Mouse (Mus musculus) limb, embryonic 14.5 days (tissue): ENCODE data around the gene Fstl3. TPM values are rescaled to one million over a fixed set of nuclear protein-coding genes. Genes with fewer than 3 reads are reported as not detected.

ENCODE experiments used
- ATAC-seq: fragments of 200-750 bp; cut with Nextera tagmentation; 2 replicates; pipeline ENCODE4 v1.8.0; 2017; ENCODE audit warnings: low read depth, moderate number of reproducible peaks, moderate TSS enrichment; ENCODE audit not compliant: low FRiP score
- DNase-seq: peaks from one replicate; pipeline ENCODE4 v3.0.0-alpha.2; 2015; ENCODE audit warnings: low spot score
- H3K27ac ChIP-seq: fragments of 300-500 bp; sonication (generic); replicated peaks from 2 replicates; pipeline ENCODE4 v1.5.1; 2014; ENCODE audit warnings: low read depth, mild to moderate bottlenecking, low read length, moderate library complexity, mixed read lengths
- H3K27me3 ChIP-seq: fragments of 300-500 bp; sonication (generic); 2 replicates; pipeline ENCODE4 v1.6.1; 2014; ENCODE audit warnings: low read length, mixed read lengths; ENCODE audit not compliant: control insufficient read depth, insufficient read depth
- H3K36me3 ChIP-seq: fragments of 300-500 bp; sonication (generic); 2 replicates; pipeline ENCODE4 v1.6.1; 2014; ENCODE audit warnings: mild to moderate bottlenecking, low read length, moderate library complexity, mixed read lengths; ENCODE audit not compliant: control insufficient read depth, insufficient read depth
- H3K4me1 ChIP-seq: fragments of 300-500 bp; sonication (generic); 2 replicates; pipeline ENCODE4 v1.6.1; 2014; ENCODE audit warnings: antibody characterized with exemption, low read length, mixed read lengths; ENCODE audit not compliant: control insufficient read depth, insufficient read depth
- H3K4me2 ChIP-seq: fragments of 300-500 bp; sonication (generic); replicated peaks from 2 replicates; pipeline ENCODE4 v1.6.1; 2014; ENCODE audit warnings: low read depth, mild to moderate bottlenecking, low read length, moderate library complexity; ENCODE audit not compliant: severe bottlenecking
- H3K4me3 ChIP-seq: fragments of 300-500 bp; sonication (generic); replicated peaks from 2 replicates; pipeline ENCODE4 v1.5.1; 2014; ENCODE audit warnings: low read length
- H3K9ac ChIP-seq: fragments of 300-500 bp; sonication (generic); 2 replicates; pipeline ENCODE4 v1.6.1; 2014; ENCODE audit warnings: mild to moderate bottlenecking, low read depth, low read length, moderate library complexity; ENCODE audit not compliant: severe bottlenecking
- H3K9me3 ChIP-seq: fragments of 300-500 bp; sonication (generic); 2 replicates; pipeline ENCODE4 v1.6.1; 2016; ENCODE audit warnings: low read length; ENCODE audit not compliant: control insufficient read depth
- POLR2A ChIP-seq: fragments of 200-500 bp; IDR thresholded peaks from 2 replicates; pipeline ENCODE4 v1.8.0; 2012; ENCODE audit warnings: inconsistent platforms, mild to moderate bottlenecking, moderate library complexity, borderline replicate concordance; ENCODE audit not compliant: insufficient read depth, insufficient read length; ENCODE audit errors: extremely low read depth
- WGBS: fragments of 180-500 bp; shearing (Covaris S2); extraction: QIAGEN DNeasy Blood & Tissue Kit; methylation state at CpG from one replicate; pipeline ENCODE4 v1.1.7; 2014; 5-methylcytosine and 5-hydroxymethylcytosine counted together
- polyA plus RNA-seq, 2 experiments: library from polyadenylated mRNA; depleted of rRNA in 1 of 2; stranded (reverse) in 1 of 2; unstranded in 1 of 2; fragments of >200 nt; fragmentation: Nextera tagmentation in 1 of 2; extraction: Ambion mirVana in 1 of 2; gene quantifications; 2 replicates each; pipeline versions ENCODE4 v1.2.1 to v1.2.3; 2012 to 2014

Gene Fstl3
- polyA plus RNA-seq, 2 experiments, result 9.0 to 11.6 TPM

DNA sequence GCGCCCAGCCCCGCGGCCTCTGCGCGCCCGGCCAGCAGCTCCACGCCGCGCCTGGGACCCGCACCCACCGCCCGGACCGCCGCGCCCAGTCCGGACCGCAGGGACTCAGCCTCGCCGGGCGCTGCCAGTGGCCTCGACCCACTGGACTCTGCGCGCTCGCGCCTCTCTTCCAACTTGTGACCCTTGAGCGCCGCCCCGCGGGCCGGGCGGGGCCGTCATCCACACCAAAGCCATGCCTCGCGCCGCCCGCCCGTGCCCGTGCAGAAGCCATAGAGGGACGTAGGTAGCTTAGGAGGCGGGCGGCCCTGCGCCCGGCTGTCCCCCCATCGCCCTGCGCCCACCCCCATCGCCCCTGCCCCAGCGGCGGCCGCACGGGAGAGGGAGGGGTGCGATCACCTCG, 41.7 kb upstream of the Fstl3 start:
- H3K9me3 ChIP-seq, result peaks cover 38% of the 10 kb centered on the region
- ATAC-seq (no peak), DNase-seq (no peak)
- no peaks in the 10 kb centered on the region for H3K4me1 ChIP-seq
- no peak overlapping the region for H3K4me3 ChIP-seq
- H3K4me2 ChIP-seq, result no peak overlapping the region
- H3K36me3 ChIP-seq, result peaks cover 63% of the 10 kb centered on the region
- no peak overlapping the region for H3K9ac ChIP-seq
- no peak overlapping the region for H3K27ac ChIP-seq
- no peak for TF ChIP-seq POLR2A
- WGBS, result 34% methylated on average over 39 of the region's 52 CpGs
- H3K27me3 ChIP-seq, result no peaks in the 10 kb centered on the region

GRCm38 (mm10) chr10:79736706-79737105, 40.4 kb upstream of the Fstl3 start:
- peaks cover 76% of the 10 kb centered on the region for H3K36me3 ChIP-seq
- H3K4me1 ChIP-seq, result no peaks in the 10 kb centered on the region
- TF ChIP-seq POLR2A, result no peak
- no peak overlapping the region for H3K4me2 ChIP-seq
- H3K9me3 ChIP-seq, result peaks cover 50% of the 10 kb centered on the region
- ATAC-seq (no peak), DNase-seq (no peak)
- H3K27ac ChIP-seq, result no peak overlapping the region
- no peak overlapping the region for H3K4me3 ChIP-seq
- H3K9ac ChIP-seq, result no peak overlapping the region
- no peaks in the 10 kb centered on the region for H3K27me3 ChIP-seq
- WGBS, result 88% methylated on average over 14 of the region's 14 CpGs

GRCm38 (mm10) chr10:79738259-79738658, 38.8 kb upstream of the Fstl3 start:
- ATAC-seq (no peak), DNase-seq (no peak)
- no peaks in the 10 kb centered on the region for H3K4me1 ChIP-seq
- no peak overlapping the region for H3K9ac ChIP-seq
- peaks cover 88% of the 10 kb centered on the region for H3K36me3 ChIP-seq
- TF ChIP-seq POLR2A, result no peak
- H3K27me3 ChIP-seq, result no peaks in the 10 kb centered on the region
- H3K4me3 ChIP-seq, result no peak overlapping the region
- WGBS, result 93% methylated on average over 10 of the region's 10 CpGs
- no peak overlapping the region for H3K27ac ChIP-seq
- no peak overlapping the region for H3K4me2 ChIP-seq
- peaks cover 50% of the 10 kb centered on the region for H3K9me3 ChIP-seq

GRCm38 (mm10) chr10:79739234-79739633, 37.8 kb upstream of the Fstl3 start:
- Histone ChIP-seq H3K9me3 (peaks cover 50% of the 10 kb centered on the region), H3K4me3 (no peak overlapping the region), H3K27me3 (no peaks in the 10 kb centered on the region), H3K36me3 (peaks cover 92% of the 10 kb centered on the region), H3K9ac (no peak overlapping the region), H3K27ac (no peak overlapping the region), H3K4me2 (no peak overlapping the region), H3K4me1 (no peaks in the 10 kb centered on the region)
- DNase-seq (no peak), ATAC-seq (no peak)
- WGBS, result over 99% methylated on average over 28 of the region's 28 CpGs
- TF ChIP-seq POLR2A, result no peak

DNA sequence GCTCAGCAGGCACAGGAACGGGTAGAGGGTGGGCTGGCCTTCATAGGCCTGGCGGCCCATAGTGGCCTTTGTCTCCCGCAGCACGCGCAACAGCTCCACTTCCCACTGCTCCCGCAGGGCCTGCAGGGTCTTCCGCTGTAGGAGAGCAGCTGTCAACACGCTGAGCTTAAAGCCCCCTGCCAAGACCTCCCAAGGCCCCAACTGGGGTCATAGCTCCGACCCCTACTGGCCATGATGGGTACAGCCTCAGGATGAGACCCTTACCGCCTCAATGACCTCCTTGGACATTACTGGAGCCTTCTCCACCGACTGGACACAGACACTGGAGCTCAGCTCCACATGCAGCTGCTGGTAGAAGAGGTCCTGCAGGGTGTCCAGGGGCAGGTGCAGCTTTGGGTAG, 36.2 kb upstream of the Fstl3 start:
- 85% methylated on average over 11 of the region's 11 CpGs for WGBS
- Histone ChIP-seq H3K9me3 (peaks cover 50% of the 10 kb centered on the region), H3K27me3 (no peaks in the 10 kb centered on the region), H3K9ac (no peak overlapping the region), H3K4me2 (no peak overlapping the region), H3K4me3 (no peak overlapping the region), H3K36me3 (peaks cover 85% of the 10 kb centered on the region), H3K4me1 (peaks cover 4% of the 10 kb centered on the region; the same call in 1 of the 2 replicates), H3K27ac (no peak overlapping the region)
- no peak for TF ChIP-seq POLR2A
- ATAC-seq (no peak), DNase-seq (no peak)

GRCm38 (mm10) chr10:79743161-79743560, 33.9 kb upstream of the Fstl3 start:
- DNase-seq (no peak), ATAC-seq (no peak)
- H3K4me3 ChIP-seq, result no peak overlapping the region
- H3K27ac ChIP-seq, result no peak overlapping the region
- H3K9me3 ChIP-seq, result peaks cover 35% of the 10 kb centered on the region
- no peak overlapping the region for H3K9ac ChIP-seq
- H3K27me3 ChIP-seq, result no peaks in the 10 kb centered on the region
- WGBS, result 88% methylated on average over 11 of the region's 11 CpGs
- TF ChIP-seq POLR2A, result no peak
- H3K36me3 ChIP-seq, result peaks cover 62% of the 10 kb centered on the region
- peaks cover 4% of the 10 kb centered on the region; the same call in 1 of the 2 replicates for H3K4me1 ChIP-seq
- H3K4me2 ChIP-seq, result no peak overlapping the region
